Mouse (Mus musculus) left cerebral cortex, adult 18-20 months (tissue): ENCODE data around the gene Brf1. TPM values are rescaled to one million over a fixed set of nuclear protein-coding genes. Genes with fewer than 3 reads are reported as not detected.

Experiments
- DNase-seq, 2 experiments: peaks; one replicate each; pipeline ENCODE4 v3.0.0; 2021 to 2022; ENCODE audit warnings: low spot score in 2 of 2, mixed read lengths in 1 of 2
- microRNA-seq, 2 experiments: library from miRNA; unstranded; fragments of <30 nt; microRNA quantifications; one replicate each; pipeline ENCODE4 v1.2.0; 2021
- total RNA-seq, 2 experiments: library from RNA; stranded (reverse); gene quantifications; 2 replicates each; pipeline ENCODE4 v1.2.3; 2021

Gene Brf1
- total RNA-seq, 2 experiments from 2014 or later, result 45.0 to 47.0 TPM

GRCm38 (mm10) chr12:112912951-112913745 is 87.4 kb downstream of the Brf1 start:
- no peak for DNase-seq

- no peak for DNase-seq
Observed at GRCm38 (mm10) chr12:112911701-112912100, 88.8 kb downstream of the Brf1 start.

Small RNA genes within 50 kb of the gene (microRNA-seq; reads per million reads assigned to microRNA genes)
- gene Mir6941, result 0.85 to 0.99 reads per million in 2 experiments

Other genes with a start within 250 kb of the Brf1 start
- 1 to 10 TPM; 9.7 to 10.0 TPM for gene Pld4, start 240.0 kb downstream of the Brf1 start, total RNA-seq
- gene Ahnak2, start 198.0 kb downstream of the Brf1 start, total RNA-seq, result 1 to 10 TPM; 5.8 to 6.6 TPM
- 10 to 100 TPM; 19.6 to 22.1 TPM for gene Clba1, start 191.8 kb downstream of the Brf1 start, total RNA-seq
- gene Cdca4, start 171.3 kb downstream of the Brf1 start, total RNA-seq, result 10 to 100 TPM; 10.8 to 12.9 TPM
- under 1 TPM in 1 of 2 experiments, not detected in 1; 0.14 TPM for gene Gpr132, start 132.5 kb downstream of the Brf1 start, total RNA-seq
- gene Jag2, start 70.9 kb downstream of the Brf1 start, total RNA-seq, result 10 to 100 TPM; 53.4 to 58.9 TPM
- 10 to 100 TPM; 10.4 to 12.2 TPM for gene Nudt14, start 58.6 kb downstream of the Brf1 start, total RNA-seq
- gene Btbd6, start 24.2 kb downstream of the Brf1 start, total RNA-seq, result 10 to 100 TPM; 67.9 to 68.5 TPM
- gene Pacs2, start 13.8 kb upstream of the Brf1 start, total RNA-seq, result 10 to 100 TPM; 58.7 to 60.8 TPM
- gene Tex22, start 73.8 kb upstream of the Brf1 start, total RNA-seq, result under 1 TPM; 0.44 to 0.73 TPM
- 10 to 100 TPM; 71.5 to 71.9 TPM for gene Mta1, start 97.6 kb upstream of the Brf1 start, total RNA-seq
- 100 to 1,000 TPM; 142 to 162 TPM for gene Crip2, start 139.5 kb upstream of the Brf1 start, total RNA-seq
- gene Crip1, start 145.6 kb upstream of the Brf1 start, total RNA-seq, result 10 to 100 TPM; 14.3 to 15.9 TPM
- 1 to 10 TPM in 1 of 2 experiments, under 1 TPM in 1; 1.00 to 1.4 TPM for gene Tedc1, start 155.7 kb upstream of the Brf1 start, total RNA-seq
- 10 to 100 TPM; 25.5 to 27.5 TPM for gene Tmem121, start 185.2 kb upstream of the Brf1 start, total RNA-seq